Mouse (Mus musculus): ENCODE measurements around the gene Taar7b.

DNA sequence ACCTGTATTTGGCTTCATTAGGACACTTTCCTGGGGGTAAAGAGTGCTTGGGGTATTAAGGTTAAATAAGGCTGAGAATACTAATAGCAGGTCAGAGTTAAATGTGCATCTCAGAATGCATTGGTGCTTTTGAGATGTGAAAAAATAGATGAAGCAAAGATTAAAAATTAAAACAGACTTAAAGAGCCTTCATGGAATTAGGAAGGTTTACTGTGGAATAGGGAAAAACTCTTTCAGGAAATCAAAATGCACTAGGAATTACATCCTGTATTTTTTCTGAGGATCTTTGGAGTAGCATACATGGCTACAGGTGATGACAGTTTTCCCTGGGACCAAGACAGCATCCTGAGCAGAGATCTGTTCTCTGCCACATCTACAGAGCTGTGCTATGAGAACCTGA, 27.2 kb downstream of the Taar7b start, which contains the start of gene Taar7d:
- TF ChIP-seq POLR2A (IDR thresholded peaks at IDR 0.05; ENCODE audit: insufficient read length, low read depth) (no peak), TCF12 (IDR thresholded peaks at IDR 0.05; ENCODE audit: insufficient read depth, poor library complexity, severe bottlenecking) (no peak), CEBPB (IDR thresholded peaks at IDR 0.05; ENCODE audit: insufficient read depth, poor library complexity, severe bottlenecking) (no peak)

Data from myocyte (in vitro differentiated cells).